Mouse (Mus musculus) limb, embryonic 11.5 days (tissue): ENCODE measurements around the gene Bax. TPM values are rescaled to one million over a fixed set of nuclear protein-coding genes. Genes with fewer than 3 reads are reported as not detected.

ENCODE experiments used
- ATAC-seq: fragments of 200-750 bp; cut with Nextera tagmentation; 2 replicates; pipeline ENCODE4 v1.8.0; 2017; ENCODE audit warnings: low read depth; ENCODE audit not compliant: insufficient number of reproducible peaks, low FRiP score, low TSS enrichment
- DNase-seq: peaks from one replicate; pipeline ENCODE4 v3.0.0-alpha.2; 2015; ENCODE audit warnings: low spot score
- H3K27ac ChIP-seq: fragments of 300-500 bp; sonication (generic); replicated peaks from 2 replicates; pipeline ENCODE4 v1.5.1; 2014; ENCODE audit warnings: low read depth, mild to moderate bottlenecking, low read length
- H3K27me3 ChIP-seq: fragments of 300-500 bp; sonication (generic); 2 replicates; pipeline ENCODE4 v1.6.1; 2014; ENCODE audit warnings: mild to moderate bottlenecking, low read length, mixed read lengths; ENCODE audit not compliant: control insufficient read depth, insufficient read depth
- H3K36me3 ChIP-seq: fragments of 300-500 bp; sonication (generic); 2 replicates; pipeline ENCODE4 v1.6.1; 2014; ENCODE audit warnings: mild to moderate bottlenecking, low read length, moderate library complexity, mixed read lengths; ENCODE audit not compliant: control insufficient read depth, insufficient read depth
- H3K4me1 ChIP-seq: fragments of 300-500 bp; sonication (generic); 2 replicates; pipeline ENCODE4 v1.6.1; 2014; ENCODE audit warnings: low read length, mixed read lengths; ENCODE audit not compliant: control insufficient read depth, insufficient read depth
- H3K4me2 ChIP-seq: fragments of 300-500 bp; sonication (generic); 2 replicates; pipeline ENCODE4 v1.6.1; 2014; ENCODE audit warnings: low read depth, mild to moderate bottlenecking, moderate library complexity; ENCODE audit not compliant: severe bottlenecking
- H3K4me3 ChIP-seq: fragments of 300-500 bp; sonication (generic); 2 replicates; pipeline ENCODE4 v1.5.1; 2014; ENCODE audit warnings: low read depth, low read length
- H3K9ac ChIP-seq: fragments of 300-500 bp; sonication (generic); 2 replicates; pipeline ENCODE4 v1.6.1; 2014; ENCODE audit warnings: mild to moderate bottlenecking, low read length
- H3K9me3 ChIP-seq: fragments of 300-500 bp; sonication (generic); 2 replicates; pipeline ENCODE4 v1.6.1; 2016; ENCODE audit warnings: low read length; ENCODE audit not compliant: control insufficient read depth
- WGBS: fragments of 180-500 bp; shearing (Covaris S2); extraction: QIAGEN DNeasy Blood & Tissue Kit; methylation state at CpG from one replicate; pipeline ENCODE4 v1.1.7; 2014; 5-methylcytosine and 5-hydroxymethylcytosine counted together
- polyA plus RNA-seq: library from polyadenylated mRNA; unstranded; fragments of >200 nt; fragmentation: Nextera tagmentation; extraction: Ambion mirVana; gene quantifications from 2 replicates; pipeline ENCODE4 v1.2.1, GENCODE M21; 2014

The Bax gene
- polyA plus RNA-seq, 1 experiment from 2014 or later: 186 TPM

- H3K9me3 ChIP-seq: no peaks in the 10 kb centered on the region
- H3K4me3 ChIP-seq: no peak overlapping the region
- H3K36me3 ChIP-seq: peaks cover 7% of the 10 kb centered on the region; the same call in 1 of the 2 replicates
- H3K4me2 ChIP-seq: no peak overlapping the region
- no peaks in the 10 kb centered on the region for H3K27me3 ChIP-seq
- H3K9ac ChIP-seq: no peak overlapping the region
- DNase-seq: no peak
- H3K27ac ChIP-seq: no peak overlapping the region
- no peaks in the 10 kb centered on the region for H3K4me1 ChIP-seq
- no peak for ATAC-seq
Measured at GRCm38 (mm10) chr7:45446589-45446988, 20.1 kb downstream of the Bax start.

DNA sequence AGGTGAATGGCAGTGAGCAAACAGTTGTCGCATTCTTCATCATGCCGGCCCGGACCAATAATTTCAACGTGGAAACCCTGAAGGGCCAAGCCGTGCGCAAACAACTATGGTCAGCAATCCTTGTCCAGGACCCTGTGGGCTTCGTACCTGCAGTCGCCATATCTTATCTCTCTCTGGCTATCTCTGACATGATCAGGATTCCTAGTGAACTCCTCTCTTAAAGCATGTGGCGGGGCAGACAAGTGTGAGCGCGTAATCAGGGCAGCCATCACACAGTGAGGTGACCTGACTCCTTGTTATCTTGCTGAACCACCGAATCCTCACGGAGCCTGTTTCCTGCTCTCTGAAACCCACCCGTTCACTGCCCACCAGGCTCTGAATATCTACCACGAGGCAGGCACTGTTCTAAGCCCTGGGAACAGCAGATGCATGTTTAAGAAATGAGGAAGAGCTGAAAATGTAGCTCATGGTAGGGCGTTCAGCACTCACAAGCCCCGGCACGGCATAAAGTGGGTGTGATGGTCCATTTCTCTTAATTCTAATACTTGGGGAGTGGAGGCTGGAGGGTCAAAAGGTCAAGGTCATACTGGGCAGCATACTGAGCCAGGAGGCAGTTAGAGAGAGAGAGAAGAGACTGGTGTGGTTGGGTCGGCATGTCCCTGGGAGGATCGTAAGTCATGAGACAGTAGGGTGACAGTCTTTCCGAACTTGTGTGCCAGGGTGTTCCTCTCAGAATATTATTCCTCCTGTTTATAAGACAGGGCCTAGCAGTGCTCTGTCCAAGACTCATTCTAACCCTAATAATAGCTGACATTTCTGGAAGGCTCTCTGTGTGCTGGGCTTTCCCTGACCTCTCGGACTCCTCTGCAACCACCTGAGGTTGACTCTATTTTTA is 22.9 kb downstream of the Bax start:
- peaks cover 9% of the 10 kb centered on the region; the same call in 1 of the 2 replicates for H3K36me3 ChIP-seq
- WGBS: 87% methylated on average over 22 of the region's 22 CpGs
- no peak for ATAC-seq

DNA sequence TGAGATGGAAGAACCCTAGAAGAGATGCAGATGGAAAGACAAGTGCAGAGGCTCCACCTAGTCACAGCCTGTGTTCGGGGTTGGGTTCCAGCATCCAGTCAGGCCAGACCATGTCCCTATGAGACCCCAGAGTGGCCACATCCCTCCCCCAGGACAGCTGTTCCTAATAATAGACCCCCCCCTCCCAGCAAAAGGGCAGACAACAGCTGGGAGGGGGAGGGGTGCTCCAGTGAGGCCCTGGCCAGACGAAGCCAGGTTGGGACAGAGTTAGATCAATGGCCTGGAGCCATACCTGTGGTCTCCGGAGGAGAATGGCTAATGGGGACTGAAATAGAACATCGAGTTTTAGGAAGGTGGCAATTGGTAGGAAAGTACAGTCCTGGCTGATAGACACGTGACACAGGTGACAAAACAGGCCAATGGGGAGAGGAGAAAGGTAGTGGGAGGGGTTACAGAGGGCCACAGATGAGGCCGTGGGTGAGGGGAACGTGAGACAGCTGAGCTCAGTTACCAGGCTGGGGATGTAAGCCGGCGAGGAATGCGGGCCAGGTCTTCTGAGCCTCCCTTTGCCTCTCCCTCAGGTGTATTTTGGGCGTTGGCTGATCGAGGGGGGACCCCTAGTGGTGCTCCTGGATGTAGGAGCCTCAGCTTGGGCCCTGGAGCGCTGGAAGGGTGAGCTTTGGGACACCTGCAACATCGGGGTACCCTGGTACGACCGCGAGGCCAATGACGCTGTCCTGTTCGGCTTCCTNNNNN is 29.0 kb downstream of the Bax start, which contains the start of gene Ruvbl2:
Gene Ruvbl2 (minus strand): TSS at position 576 of the 756 bp plus-strand sequence.
- H3K27ac ChIP-seq: no peak within 1 kb of the TSS
- H3K4me3 ChIP-seq: peak within 1 kb of the TSS; percentile 8; the same call in 1 of the 2 replicates
- DNase-seq (peak; percentile 51), ATAC-seq (no peak)
- H3K9me3 ChIP-seq: no peaks in the 10 kb centered on the region
- peak within 1 kb of the TSS; percentile 36 for H3K4me2 ChIP-seq
- 14% methylated on average over 19 of the region's 19 CpGs for WGBS
- peak within 1 kb of the TSS; percentile 30; the same call in 1 of the 2 replicates for H3K9ac ChIP-seq
- no peaks in the 10 kb centered on the region for H3K27me3 ChIP-seq
- peaks cover 3% of the 10 kb centered on the region; the same call in 1 of the 2 replicates for H3K36me3 ChIP-seq
- peaks cover 36% of the 10 kb centered on the region for H3K4me1 ChIP-seq

More for the DNA sequence above, 22.9 kb downstream of the Bax start:
- H3K9me3 ChIP-seq: no peaks in the 10 kb centered on the region
- no peaks in the 10 kb centered on the region for H3K4me1 ChIP-seq
- H3K4me3 ChIP-seq: no peak overlapping the region
- H3K27me3 ChIP-seq: no peaks in the 10 kb centered on the region
- no peak overlapping the region for H3K27ac ChIP-seq
- H3K9ac ChIP-seq: no peak overlapping the region
- no peak overlapping the region for H3K4me2 ChIP-seq
- no peak for DNase-seq

- H3K9ac ChIP-seq: no peak overlapping the region
- H3K27ac ChIP-seq: no peak overlapping the region
- H3K9me3 ChIP-seq: no peaks in the 10 kb centered on the region
- H3K4me2 ChIP-seq: peak overlapping the region; percentile 36; the same call in 1 of the 2 replicates
- peaks cover 36% of the 10 kb centered on the region for H3K4me1 ChIP-seq
- H3K27me3 ChIP-seq: no peaks in the 10 kb centered on the region
- ATAC-seq: no peak
- H3K4me3 ChIP-seq: 0 out of 2 replicates have a peak overlapping the region, but pooled peaks have one; percentile 8
- peak; percentile 52 for DNase-seq
- H3K36me3 ChIP-seq: peaks cover 3% of the 10 kb centered on the region
- 22% methylated on average over 6 of the region's 6 CpGs for WGBS
Measured at GRCm38 (mm10) chr7:45437046-45437445, 29.7 kb downstream of the Bax start.

DNA sequence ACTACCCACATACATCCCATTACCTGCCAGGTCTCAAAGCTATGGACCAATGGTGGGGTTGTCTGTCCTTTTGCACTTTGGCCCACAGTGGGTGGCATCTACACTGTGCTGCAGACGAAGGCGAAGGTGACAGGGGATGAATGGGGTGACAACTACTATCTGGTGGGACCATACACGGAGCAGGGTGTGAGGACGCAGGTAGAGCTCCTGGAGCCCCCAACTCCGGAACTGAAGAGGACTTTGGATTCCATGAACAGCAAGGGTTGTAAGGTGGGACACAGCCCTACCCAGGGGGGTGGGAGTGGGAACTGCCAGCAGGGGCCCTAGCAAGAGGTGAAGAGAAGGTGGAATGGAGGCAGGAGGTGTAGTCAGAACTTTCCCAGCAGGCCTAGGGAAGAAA is 30.3 kb downstream of the Bax start:
- H3K36me3 ChIP-seq: peaks cover 3% of the 10 kb centered on the region
- no peak overlapping the region for H3K9ac ChIP-seq
- WGBS: 89% methylated on average over 5 of the region's 5 CpGs
- H3K27ac ChIP-seq: 0 out of 2 replicates have a peak overlapping the region, but pooled peaks have one; percentile 12
- H3K9me3 ChIP-seq: no peaks in the 10 kb centered on the region
- no peak overlapping the region for H3K4me3 ChIP-seq
- DNase-seq: no peak
- no peak for ATAC-seq
- no peaks in the 10 kb centered on the region for H3K27me3 ChIP-seq
- peaks cover 36% of the 10 kb centered on the region for H3K4me1 ChIP-seq
- 0 out of 2 replicates have a peak overlapping the region, but pooled peaks have one; percentile 36 for H3K4me2 ChIP-seq

DNA sequence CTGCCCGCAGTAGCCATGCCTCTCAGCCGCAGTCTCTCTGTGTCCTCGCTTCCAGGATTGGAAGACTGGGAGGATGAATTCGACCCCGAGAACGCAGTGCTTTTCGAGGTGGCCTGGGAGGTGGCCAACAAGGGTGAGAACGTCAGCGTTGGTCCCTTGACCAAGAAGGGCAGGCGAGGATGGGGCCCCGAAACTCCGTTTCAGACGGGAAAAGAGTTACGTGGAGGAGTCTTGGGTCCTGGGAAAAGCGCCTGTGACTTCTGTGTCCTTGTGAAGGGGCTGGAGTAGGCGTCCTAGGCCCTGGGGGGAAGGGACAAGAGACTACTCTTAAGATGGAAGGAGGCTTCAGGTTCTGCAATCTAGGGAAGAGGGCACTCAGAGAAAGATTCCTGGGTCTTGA is 31.7 kb downstream of the Bax start:
- Histone ChIP-seq H3K27me3 (no peaks in the 10 kb centered on the region), H3K4me1 (peaks cover 36% of the 10 kb centered on the region), H3K9me3 (no peaks in the 10 kb centered on the region), H3K36me3 (peaks cover 3% of the 10 kb centered on the region), H3K27ac (no peak overlapping the region), H3K4me3 (peak overlapping the region; percentile 82), H3K9ac (peak overlapping the region; percentile 88), H3K4me2 (peak overlapping the region; percentile 79)
- DNase-seq: no peak
- 4% methylated on average over 16 of the region's 16 CpGs for WGBS
- ATAC-seq: no peak

DNA sequence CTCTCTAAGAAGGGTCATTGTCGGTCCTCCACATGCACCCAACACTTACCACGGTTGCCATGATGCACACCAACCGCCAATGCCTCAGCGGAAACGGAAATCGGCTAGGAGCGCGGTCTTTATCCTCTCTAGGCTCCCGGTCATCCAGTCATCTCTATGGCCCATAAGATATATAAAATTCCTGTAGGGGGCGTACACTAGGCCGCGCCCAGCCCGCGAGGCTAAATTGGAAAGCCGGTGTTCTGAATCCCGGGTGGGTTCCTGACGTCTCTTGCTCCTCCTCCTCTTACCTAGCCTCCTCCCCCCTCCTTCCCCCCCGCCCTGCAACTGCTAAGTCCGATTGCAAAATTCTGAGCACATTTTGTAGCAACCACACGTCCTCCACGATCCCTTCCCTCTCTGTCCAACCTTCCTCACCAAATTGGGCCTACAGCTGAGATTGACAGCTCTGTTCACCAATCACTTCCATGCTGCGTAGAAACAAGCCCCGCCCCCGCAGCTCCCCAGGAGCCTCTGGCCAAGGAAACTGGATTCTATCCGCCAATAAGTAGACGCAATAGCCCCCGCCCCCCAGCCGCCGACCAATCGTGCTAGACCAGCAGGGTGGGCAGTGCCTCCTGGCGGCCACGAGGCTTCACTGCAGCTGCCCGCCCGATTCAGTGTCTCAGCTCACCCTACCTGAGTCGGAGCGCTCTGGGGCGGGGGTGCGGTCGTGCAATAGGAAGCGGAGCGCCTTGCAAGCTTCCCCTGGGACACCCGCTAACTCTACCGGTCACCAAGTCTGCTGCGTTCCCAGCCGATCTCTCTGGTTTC is 32.3 kb downstream of the Bax start, which contains the start of gene Gys1:
Gene Gys1 (plus strand): TSS at position 642 of the 813 bp plus-strand sequence.
- Histone ChIP-seq H3K9ac (peak within 1 kb of the TSS; percentile 88), H3K9me3 (no peaks in the 10 kb centered on the region), H3K4me1 (peaks cover 36% of the 10 kb centered on the region), H3K27me3 (no peaks in the 10 kb centered on the region), H3K4me2 (peak within 1 kb of the TSS; percentile 92), H3K27ac (peak within 1 kb of the TSS; percentile 75), H3K36me3 (peaks cover 3% of the 10 kb centered on the region), H3K4me3 (peak within 1 kb of the TSS; percentile 82)
- WGBS: 0% methylated on average over 45 of the region's 45 CpGs
- peak; percentile 94 for ATAC-seq
- DNase-seq: peak; percentile 100
